Mouse (Mus musculus) cerebellum, adult 2 months (tissue): ENCODE data around the gene Armh3. TPM values are rescaled to one million over a fixed set of nuclear protein-coding genes. Genes with fewer than 3 reads are reported as not detected.

Source experiments
- DNase-seq, 2 experiments: peaks; one replicate each; pipeline ENCODE4 v3.0.0; 2021
- H3K27ac ChIP-seq: fragments of 200-500 bp; 2 replicates; pipeline ENCODE4 v1.5.1; 2012; ENCODE audit warnings: low read length, control low read depth, inconsistent platforms; ENCODE audit not compliant: insufficient read depth
- H3K27me3 ChIP-seq: fragments of 200-500 bp; 2 replicates; pipeline ENCODE4 v1.6.1; 2012; ENCODE audit warnings: inconsistent platforms, mild to moderate bottlenecking, low read length, moderate library complexity; ENCODE audit not compliant: control insufficient read depth, insufficient read depth
- H3K4me1 ChIP-seq: fragments of 200-500 bp; 2 replicates; pipeline ENCODE4 v1.6.1; 2011; ENCODE audit warnings: low read length; ENCODE audit not compliant: control insufficient read depth, insufficient read depth
- H3K4me3 ChIP-seq: fragments of 200-500 bp; replicated peaks from 2 replicates; pipeline ENCODE3; 2011; ENCODE audit warnings: mild to moderate bottlenecking, low read depth, low read length, control low read depth; ENCODE audit not compliant: insufficient read depth
- CTCF ChIP-seq: fragments of 200-500 bp; IDR thresholded peaks from 2 replicates; pipeline ENCODE4 v1.5.1; 2011; ENCODE audit warnings: low read depth, mild to moderate bottlenecking, control low read depth, low read length, moderate library complexity, borderline replicate concordance; ENCODE audit not compliant: insufficient read depth
- POLR2A ChIP-seq: fragments of 200-500 bp; IDR thresholded peaks from 2 replicates; pipeline ENCODE4 v1.6.1; 2011; ENCODE audit warnings: low read length, control low read depth, borderline replicate concordance; ENCODE audit not compliant: insufficient read depth
- WGBS: fragments of 180-500 bp; shearing (Covaris S2); methylation state at CpG from one replicate; pipeline ENCODE4 v1.1.7; 2018; 5-methylcytosine and 5-hydroxymethylcytosine counted together
- polyA plus RNA-seq: library from polyadenylated mRNA; depleted of rRNA; stranded (reverse); fragments of >200 nt; gene quantifications from 2 replicates; pipeline ENCODE4 v1.2.3, GENCODE M21; 2012

The Armh3 gene
- polyA plus RNA-seq, 1 experiment, result 18.2 TPM

GRCm38 (mm10) chr19:46030196-46030983 is 32.1 kb upstream of the Armh3 start:
- Histone ChIP-seq H3K4me3 (no peak overlapping the region), H3K4me1 (peaks cover 7% of the 10 kb centered on the region), H3K27ac (no peak overlapping the region), H3K27me3 (no peaks in the 10 kb centered on the region)
- WGBS, result 87% methylated on average over 10 of the region's 10 CpGs
- no peak for DNase-seq
- no peak for TF ChIP-seq POLR2A
- no peak for TF ChIP-seq CTCF

- DNase-seq, result no peak
- TF ChIP-seq CTCF (no peak), POLR2A (no peak)
- 91% methylated on average over 1 of the region's 1 CpGs for whole genome bisulfite sequencing
- Histone ChIP-seq H3K4me3 (no peak overlapping the region), H3K27me3 (no peaks in the 10 kb centered on the region), H3K4me1 (peaks cover 1% of the 10 kb centered on the region), H3K27ac (no peak overlapping the region)
These were observed 31.4 kb upstream of the Armh3 start for GRCm38 (mm10) chr19:46029652-46030051.

GRCm38 (mm10) chr19:46028747-46029320 is 30.5 kb upstream of the Armh3 start:
- WGBS, result 72% methylated on average over 11 of the region's 11 CpGs
- Histone ChIP-seq H3K27me3 (no peaks in the 10 kb centered on the region), H3K4me3 (no peak overlapping the region), H3K27ac (no peak overlapping the region), H3K4me1 (no peaks in the 10 kb centered on the region; the same call in 1 of the 2 replicates)
- DNase-seq, result no peak
- no peak for TF ChIP-seq POLR2A
- TF ChIP-seq CTCF, result peak; percentile 3; the same call in 1 of the 2 replicates

- Histone ChIP-seq H3K4me3 (no peak overlapping the region), H3K4me1 (no peaks in the 10 kb centered on the region), H3K27me3 (no peaks in the 10 kb centered on the region), H3K27ac (no peak overlapping the region)
- no peak for DNase-seq
- WGBS, result 30% methylated on average over 8 of the region's 8 CpGs
- TF ChIP-seq POLR2A (no peak), CTCF (no peak)
These were observed 28.3 kb upstream of the Armh3 start for GRCm38 (mm10) chr19:46026567-46026966.

- DNase-seq, result no peak
- Histone ChIP-seq H3K4me1 (no peaks in the 10 kb centered on the region), H3K27ac (no peak overlapping the region), H3K4me3 (no peak overlapping the region), H3K27me3 (no peaks in the 10 kb centered on the region)
- WGBS, result 82% methylated on average over 6 of the region's 6 CpGs
- no peak for TF ChIP-seq CTCF
- TF ChIP-seq POLR2A, result no peak
These were observed 26.7 kb upstream of the Armh3 start for GRCm38 (mm10) chr19:46024959-46025358.

- 89% methylated on average over 2 of the region's 2 CpGs for WGBS
- H3K4me3 ChIP-seq, result no peak overlapping the region
- H3K4me1 ChIP-seq, result no peaks in the 10 kb centered on the region
- TF ChIP-seq POLR2A, result no peak
- no peak for TF ChIP-seq CTCF
- H3K27ac ChIP-seq, result no peak overlapping the region
- no peaks in the 10 kb centered on the region for H3K27me3 ChIP-seq
- DNase-seq, result no peak
These were observed 17.7 kb upstream of the Armh3 start for GRCm38 (mm10) chr19:46016023-46016422.

- Histone ChIP-seq H3K27me3 (no peaks in the 10 kb centered on the region), H3K27ac (no peak overlapping the region), H3K4me1 (no peaks in the 10 kb centered on the region), H3K4me3 (no peak overlapping the region)
- DNase-seq, result peak; percentile 84 to 90
- WGBS, result 34% methylated on average over 12 of the region's 12 CpGs
- no peak for TF ChIP-seq POLR2A
- TF ChIP-seq CTCF, result peak; percentile 93
These were observed 16.4 kb upstream of the Armh3 start for GRCm38 (mm10) chr19:46014572-46015178.
